Mouse (Mus musculus) liver, embryonic 14.5 days (tissue): ENCODE results near the gene Il17rc. TPM values are rescaled to one million over a fixed set of nuclear protein-coding genes. Genes with fewer than 3 reads are reported as not detected.

Experiments used
- ATAC-seq: fragments of 200-750 bp; cut with Nextera tagmentation; 2 replicates; pipeline ENCODE4 v1.8.0; 2017; ENCODE audit warnings: moderate number of reproducible peaks, mild to moderate bottlenecking, moderate library complexity; ENCODE audit not compliant: insufficient read depth
- DNase-seq, 3 experiments: peaks; one replicate each; pipeline ENCODE4 v3.0.0-alpha.2; 2012 to 2013; ENCODE audit warnings: low read depth in 3 of 3, low spot score in 3 of 3
- H3K27ac ChIP-seq: fragments of 300-500 bp; sonication (generic); 2 replicates; pipeline ENCODE4 v1.5.1; 2014; ENCODE audit warnings: moderate library complexity, mild to moderate bottlenecking, control low read depth, inconsistent platforms
- H3K27me3 ChIP-seq: fragments of 300-500 bp; sonication (generic); 2 replicates; pipeline ENCODE4 v1.6.1; 2014; ENCODE audit warnings: mild to moderate bottlenecking, low read length, moderate library complexity; ENCODE audit not compliant: control insufficient read depth, insufficient read depth
- H3K36me3 ChIP-seq: fragments of 300-500 bp; sonication (generic); replicated peaks from 2 replicates; pipeline ENCODE4 v1.6.1; 2014; ENCODE audit warnings: low read depth; ENCODE audit not compliant: control insufficient read depth, insufficient read depth
- H3K4me1 ChIP-seq, 2 experiments: fragments of 200-500 bp in 1 of 2; fragments of 300-500 bp in 1 of 2; sonication (generic) in 1 of 2; replicated peaks; 2 replicates each; pipeline ENCODE4 v1.6.1; 2012 to 2014; ENCODE audit warnings: antibody characterized with exemption in 1 of 2, inconsistent platforms in 1 of 2, low read length in 1 of 2; ENCODE audit not compliant: control insufficient read depth in 2 of 2, insufficient read depth in 2 of 2
- H3K4me2 ChIP-seq: fragments of 300-500 bp; sonication (generic); 2 replicates; pipeline ENCODE4 v1.6.1; 2014; ENCODE audit warnings: low read depth, mild to moderate bottlenecking, control low read depth, moderate library complexity
- H3K4me3 ChIP-seq, 2 experiments: fragments of 200-500 bp in 1 of 2; fragments of 300-500 bp in 1 of 2; sonication (generic) in 1 of 2; 2 replicates each; pipeline ENCODE4 v1.5.1; 2012 to 2014; ENCODE audit warnings: low read depth in 2 of 2, low read length in 2 of 2, mild to moderate bottlenecking in 2 of 2, control low read depth in 1 of 2, inconsistent platforms in 1 of 2, moderate library complexity in 1 of 2; ENCODE audit not compliant: insufficient read depth in 1 of 2
- H3K9ac ChIP-seq: fragments of 300-500 bp; sonication (generic); replicated peaks from 2 replicates; pipeline ENCODE4 v1.6.1; 2014; ENCODE audit warnings: mild to moderate bottlenecking, control low read depth, moderate library complexity
- H3K9me3 ChIP-seq: fragments of 300-500 bp; sonication (generic); 2 replicates; pipeline ENCODE4 v1.6.1; 2016; ENCODE audit warnings: low read length, mixed read lengths; ENCODE audit not compliant: control insufficient read depth
- CTCF ChIP-seq: IDR thresholded peaks from 2 replicates; pipeline ENCODE4 v1.5.1; 2016; ENCODE audit warnings: antibody characterized with exemption, low read depth, control low read depth
- EP300 ChIP-seq: IDR thresholded peaks from 2 replicates; pipeline ENCODE4 v1.6.1; 2016; ENCODE audit warnings: antibody characterized with exemption, low read depth
- WGBS: fragments of 180-500 bp; shearing (Covaris S2); extraction: QIAGEN DNeasy Blood & Tissue Kit; methylation state at CpG from one replicate; pipeline ENCODE4 v1.1.7; 2014; ENCODE audit not compliant: insufficient replicate concordance; 5-methylcytosine and 5-hydroxymethylcytosine counted together
- polyA plus RNA-seq, 2 experiments: library from polyadenylated mRNA; depleted of rRNA in 1 of 2; stranded (reverse) in 1 of 2; unstranded in 1 of 2; fragments of >200 nt; fragmentation: Nextera tagmentation in 1 of 2; extraction: Ambion mirVana in 1 of 2; gene quantifications; 2 replicates each; pipeline versions ENCODE4 v1.2.1 to v1.2.3; 2012 to 2014

Gene Il17rc
- polyA plus RNA-seq, 2 experiments = 3.4 TPM

DNA sequence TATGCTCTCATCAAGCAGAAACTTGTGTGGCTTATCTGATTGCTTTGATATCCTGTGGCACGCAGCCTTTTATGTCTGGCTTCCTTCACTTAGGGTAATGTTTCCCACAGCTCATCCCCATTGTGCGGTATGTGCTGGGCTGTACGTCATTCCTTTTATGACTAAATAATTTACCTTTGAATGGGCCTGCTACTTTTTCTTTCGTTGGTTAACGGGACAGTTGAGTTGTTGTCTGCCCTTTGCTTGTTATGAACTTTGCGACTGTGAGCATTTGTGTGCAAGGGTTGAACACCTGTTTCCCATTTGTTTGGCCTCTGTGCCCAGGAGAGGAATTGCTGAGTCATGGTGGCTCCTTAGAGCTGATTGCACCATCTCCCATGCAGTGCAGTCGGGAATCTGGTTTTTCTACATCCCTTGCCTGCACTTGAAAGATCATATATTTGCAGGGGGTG is 15.9 kb downstream of the Il17rc start:
- Histone ChIP-seq H3K9me3 (no peaks in the 10 kb centered on the region), H3K4me1 (peaks cover 6 to 15% of the 10 kb centered on the region in 2 experiments; a peak in 3 of 4 replicates), H3K27me3 (peaks cover 3% of the 10 kb centered on the region), H3K36me3 (no peaks in the 10 kb centered on the region), H3K27ac (no peak overlapping the region), H3K4me2 (no peak overlapping the region), H3K9ac (no peak overlapping the region), H3K4me3 (no peak overlapping the region)
- ATAC-seq (no peak), DNase-seq (peak in 2 of 3 experiments; percentile 32 to 41)
- 39% methylated on average over 7 of the region's 7 CpGs for WGBS
- TF ChIP-seq EP300 (no peak), CTCF (no peak)

DNA sequence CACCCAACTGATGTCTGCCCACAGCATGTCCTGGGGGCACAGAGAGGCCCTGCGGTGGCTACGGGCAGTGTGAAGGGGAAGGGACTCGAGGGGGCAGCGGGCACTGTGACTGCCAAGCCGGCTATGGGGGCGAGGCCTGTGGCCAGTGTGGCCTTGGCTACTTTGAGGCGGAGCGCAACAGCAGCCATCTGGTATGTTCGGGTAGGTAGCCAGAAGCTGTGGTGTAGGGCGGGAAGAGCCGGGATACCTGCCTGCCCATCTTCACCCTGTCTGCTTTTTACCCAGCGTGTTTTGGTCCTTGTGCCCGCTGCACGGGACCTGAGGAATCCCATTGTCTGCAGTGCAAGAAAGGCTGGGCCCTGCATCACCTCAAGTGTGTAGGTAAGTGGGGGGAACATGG is 18.2 kb downstream of the Il17rc start:
- Histone ChIP-seq H3K9me3 (no peaks in the 10 kb centered on the region), H3K4me2 (no peak overlapping the region), H3K27me3 (peaks cover 2% of the 10 kb centered on the region; the same call in 1 of the 2 replicates), H3K9ac (no peak overlapping the region), H3K4me3 (no peak overlapping the region), H3K27ac (no peak overlapping the region), H3K4me1 (peaks cover 6 to 11% of the 10 kb centered on the region in 2 experiments; a peak in 3 of 4 replicates), H3K36me3 (no peaks in the 10 kb centered on the region)
- no peak for DNase-seq
- no peak for TF ChIP-seq EP300
- TF ChIP-seq CTCF = no peak
- 77% methylated on average over 14 of the region's 14 CpGs for WGBS
- no peak for ATAC-seq

- no peak for DNase-seq
- peaks cover 3 to 5% of the 10 kb centered on the region in 2 experiments; a peak in 3 of 4 replicates for H3K4me1 ChIP-seq
- H3K4me3 ChIP-seq = no peak overlapping the region
- H3K9ac ChIP-seq = no peak overlapping the region
- ATAC-seq = no peak
- H3K27me3 ChIP-seq = peaks cover 12% of the 10 kb centered on the region
- TF ChIP-seq CTCF = no peak
- no peak for TF ChIP-seq EP300
- 75% methylated on average over 24 of the region's 24 CpGs for WGBS
- H3K9me3 ChIP-seq = no peaks in the 10 kb centered on the region
- H3K4me2 ChIP-seq = no peak overlapping the region
- H3K27ac ChIP-seq = no peak overlapping the region
- H3K36me3 ChIP-seq = no peaks in the 10 kb centered on the region
Measured at GRCm38 (mm10) chr6:113492101-113492864, 21.1 kb downstream of the Il17rc start.

GRCm38 (mm10) chr6:113494258-113494788 is 23.1 kb downstream of the Il17rc start:
- peak; percentile 75 for ATAC-seq
- no peaks in the 10 kb centered on the region for H3K36me3 ChIP-seq
- H3K9ac ChIP-seq = peak overlapping the region; percentile 34; the same call in 1 of the 2 replicates
- H3K9me3 ChIP-seq = no peaks in the 10 kb centered on the region
- H3K27ac ChIP-seq = no peak overlapping the region
- TF ChIP-seq CTCF (peak; percentile 70), EP300 (no peak)
- H3K4me3 ChIP-seq = peak overlapping the region; percentile 16 to 51
- peak overlapping the region; percentile 75 for H3K4me2 ChIP-seq
- DNase-seq = peak; percentile 36 to 55 (median 47)
- no peaks in the 10 kb centered on the region for H3K4me1 ChIP-seq
- H3K27me3 ChIP-seq = peaks cover 12% of the 10 kb centered on the region
- WGBS = 1% methylated on average over 54 of the region's 54 CpGs

DNA sequence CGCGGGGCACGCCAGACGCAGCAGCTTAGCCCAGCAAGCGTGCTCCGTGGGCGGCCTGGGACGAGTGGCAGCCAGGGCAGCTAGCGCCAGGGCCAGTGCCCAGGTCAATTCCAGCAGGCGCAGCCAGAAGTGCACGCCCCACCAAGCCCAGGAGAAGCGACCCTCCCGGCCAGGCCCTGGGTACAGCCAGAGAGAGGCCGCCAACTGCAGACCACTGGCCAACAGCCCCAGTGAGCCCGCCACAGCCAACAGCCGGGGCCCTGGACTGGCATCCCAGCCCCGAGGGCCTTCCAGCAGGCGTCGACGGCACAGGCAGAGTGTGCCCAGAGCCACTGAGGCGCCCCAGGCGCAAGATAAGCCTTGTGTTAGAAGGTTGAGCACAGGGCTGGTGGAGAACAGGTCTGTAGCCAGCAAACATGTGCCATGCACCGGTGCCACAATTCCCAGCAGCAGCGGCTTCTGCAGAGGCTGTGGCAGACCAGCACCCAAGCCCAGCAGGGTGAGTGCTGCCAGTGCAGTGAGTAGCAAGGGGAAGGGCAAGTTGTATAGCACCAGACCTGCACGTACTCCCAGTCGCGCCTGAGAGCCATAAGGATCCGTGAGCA is 23.9 kb downstream of the Il17rc start:
- TF ChIP-seq EP300 (no peak), CTCF (no peak)
- Histone ChIP-seq H3K27ac (no peak overlapping the region), H3K9ac (no peak overlapping the region), H3K36me3 (no peaks in the 10 kb centered on the region), H3K4me3 (peak overlapping the region in 1 of 2 experiments; percentile 51; a peak in 2 of 4 replicates), H3K27me3 (peaks cover 12% of the 10 kb centered on the region), H3K4me1 (no peaks in the 10 kb centered on the region), H3K9me3 (no peaks in the 10 kb centered on the region), H3K4me2 (peak overlapping the region; percentile 75)
- no peak for DNase-seq
- no peak for ATAC-seq
- 40% methylated on average over 28 of the region's 28 CpGs for WGBS
